Mouse (Mus musculus): ENCODE results near the gene Rasgef1a. TPM values are rescaled to one million over a fixed set of nuclear protein-coding genes. Genes with fewer than 3 reads are reported as not detected.
A peak's percentile ranks its signal among the peaks of the same experiment; 100 is the strongest.

Gene Rasgef1a
- polyA plus RNA-seq, 1 experiment from 2014 or later, result 1.4 TPM

DNA sequence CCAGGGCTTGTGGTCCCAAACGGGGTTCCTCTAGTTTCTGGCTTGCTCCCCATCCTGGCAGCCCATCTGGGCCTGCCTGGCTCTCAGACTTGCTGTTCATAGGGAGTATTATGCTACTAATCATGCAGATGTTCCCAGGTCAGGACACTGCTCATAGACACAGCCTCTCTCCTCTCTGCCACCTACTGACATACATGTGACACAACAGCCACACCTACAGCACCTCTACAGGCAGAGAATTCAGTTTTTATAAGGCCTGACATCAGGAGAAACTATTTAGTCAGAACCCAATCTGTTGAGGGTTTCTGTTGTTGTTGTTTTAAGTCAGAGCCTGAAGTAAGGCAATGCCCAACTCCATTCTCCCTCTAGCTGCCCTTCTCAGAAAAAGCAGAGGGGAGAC lies 100.6 kb downstream of the Rasgef1a start:
- 60% methylated on average over 1 of the region's 1 CpGs for WGBS

DNA sequence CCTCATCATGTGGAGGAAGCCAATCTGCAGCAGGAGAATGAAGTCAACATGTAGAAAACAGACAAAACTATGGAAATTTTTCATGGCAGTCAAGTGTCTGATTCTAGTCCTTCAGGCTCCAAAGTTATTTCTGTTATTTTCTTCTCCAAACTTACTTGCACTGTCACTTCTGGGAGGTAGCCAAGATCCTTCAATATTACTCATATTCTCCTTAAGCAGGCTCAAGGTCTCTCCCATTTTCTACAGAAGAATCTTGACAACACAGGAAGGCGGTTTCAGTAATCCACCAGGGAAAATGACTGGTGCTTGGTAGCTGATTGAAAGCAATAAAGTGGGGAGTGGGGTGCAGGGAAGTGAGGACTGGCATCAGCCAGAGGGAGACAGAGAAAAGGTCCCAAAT lies 111.5 kb downstream of the Rasgef1a start:
- Histone ChIP-seq H3K9me3 (no peaks in the 10 kb centered on the region), H3K4me1 (replicated peaks) (no peaks in the 10 kb centered on the region), H3K36me3 (peaks cover 19% of the 10 kb centered on the region), H3K27ac (no peak overlapping the region), H3K27me3 (no peaks in the 10 kb centered on the region), H3K4me2 (replicated peaks) (no peak overlapping the region), H3K4me3 (replicated peaks) (no peak overlapping the region), H3K9ac (replicated peaks) (no peak overlapping the region)
- 88% methylated on average over 1 of the region's 1 CpGs for WGBS
- no peak for ATAC-seq

More for the DNA sequence above, 100.6 kb downstream of the Rasgef1a start:
- no peak overlapping the region for H3K4me2 ChIP-seq (replicated peaks)
- H3K27ac ChIP-seq, result no peak overlapping the region
- H3K36me3 ChIP-seq, result peaks cover 19% of the 10 kb centered on the region
- H3K9ac ChIP-seq (replicated peaks), result no peak overlapping the region
- H3K4me3 ChIP-seq (replicated peaks), result no peak overlapping the region
- H3K27me3 ChIP-seq, result no peaks in the 10 kb centered on the region
- no peak for ATAC-seq
- H3K4me1 ChIP-seq (replicated peaks), result no peaks in the 10 kb centered on the region
- H3K9me3 ChIP-seq, result no peaks in the 10 kb centered on the region

DNA sequence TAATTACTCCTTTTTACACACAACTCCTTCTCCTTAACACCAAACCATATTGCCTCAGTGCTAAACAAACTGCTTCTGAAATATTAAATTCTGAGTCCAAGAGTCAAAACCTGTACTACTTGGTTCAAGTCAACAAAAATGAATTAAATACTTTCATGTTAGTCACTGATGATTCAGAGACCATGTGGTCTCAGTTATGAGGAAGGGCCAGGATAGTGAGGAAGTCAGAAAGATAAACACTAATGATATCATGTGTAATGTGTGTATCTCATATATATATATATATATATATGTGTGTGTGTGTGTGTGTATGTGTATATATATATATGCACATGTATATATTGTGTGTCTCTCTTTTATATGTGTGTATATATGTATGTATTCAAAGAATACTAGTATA lies 115.3 kb downstream of the Rasgef1a start:
- Histone ChIP-seq H3K36me3 (peaks cover 19% of the 10 kb centered on the region), H3K27ac (no peak overlapping the region), H3K27me3 (no peaks in the 10 kb centered on the region), H3K4me3 (replicated peaks) (no peak overlapping the region), H3K9ac (replicated peaks) (no peak overlapping the region), H3K4me2 (replicated peaks) (no peak overlapping the region), H3K4me1 (replicated peaks) (no peaks in the 10 kb centered on the region), H3K9me3 (no peaks in the 10 kb centered on the region)
- no peak for ATAC-seq

GRCm38 (mm10) chr6:118127198-118127597 lies 116.0 kb downstream of the Rasgef1a start:
- H3K27ac ChIP-seq, result no peak overlapping the region
- H3K4me2 ChIP-seq (replicated peaks), result no peak overlapping the region
- no peaks in the 10 kb centered on the region for H3K4me1 ChIP-seq (replicated peaks)
- no peaks in the 10 kb centered on the region for H3K9me3 ChIP-seq
- no peak overlapping the region for H3K9ac ChIP-seq (replicated peaks)
- H3K27me3 ChIP-seq, result no peaks in the 10 kb centered on the region
- H3K36me3 ChIP-seq, result peaks cover 17% of the 10 kb centered on the region
- no peak overlapping the region for H3K4me3 ChIP-seq (replicated peaks)
- ATAC-seq, result no peak
- 79% methylated on average over 7 of the region's 7 CpGs for WGBS

DNA sequence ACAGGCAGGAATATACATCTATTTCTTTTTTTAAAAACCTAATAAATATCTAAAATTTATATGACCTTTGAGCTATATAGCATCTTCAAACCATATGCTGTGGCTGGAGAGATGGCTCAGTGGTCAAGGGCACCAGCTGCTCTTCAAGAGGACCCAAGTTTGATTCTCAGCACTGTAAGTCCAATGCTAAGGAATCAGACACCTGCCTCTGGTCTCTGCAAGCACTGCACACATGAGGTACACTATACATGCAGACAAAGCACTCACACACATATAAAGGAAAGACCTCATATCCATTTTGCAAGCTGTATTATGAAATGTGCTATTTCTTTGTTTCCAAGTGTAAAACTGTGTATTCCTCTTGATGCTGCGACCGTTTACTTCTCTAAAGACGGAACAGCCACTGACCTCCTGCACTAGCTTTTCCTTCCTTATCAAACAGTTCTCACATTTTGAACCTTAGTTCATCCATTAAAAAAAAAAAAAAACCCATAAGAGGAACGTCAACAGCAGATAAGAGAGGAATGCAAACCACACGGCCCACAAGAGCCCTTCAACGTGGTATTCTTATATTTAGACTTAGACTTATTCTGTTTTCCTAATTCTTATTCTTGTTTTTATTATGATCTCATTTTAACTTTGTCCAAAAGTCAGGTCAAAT lies 116.7 kb downstream of the Rasgef1a start:
- 89% methylated on average over 6 of the region's 6 CpGs for WGBS
- Histone ChIP-seq H3K27me3 (no peaks in the 10 kb centered on the region), H3K4me2 (replicated peaks) (no peak overlapping the region), H3K4me1 (replicated peaks) (no peaks in the 10 kb centered on the region), H3K36me3 (peaks cover 12% of the 10 kb centered on the region; the same call in 1 of the 2 replicates), H3K9ac (replicated peaks) (no peak overlapping the region), H3K4me3 (replicated peaks) (no peak overlapping the region), H3K27ac (no peak overlapping the region), H3K9me3 (no peaks in the 10 kb centered on the region)
- no peak for ATAC-seq

GRCm38 (mm10) chr6:118130022-118130421 lies 118.8 kb downstream of the Rasgef1a start:
- no peaks in the 10 kb centered on the region for H3K27me3 ChIP-seq
- H3K4me2 ChIP-seq (replicated peaks), result no peak overlapping the region
- no peak overlapping the region for H3K9ac ChIP-seq (replicated peaks)
- H3K4me1 ChIP-seq (replicated peaks), result no peaks in the 10 kb centered on the region
- no peak overlapping the region for H3K4me3 ChIP-seq (replicated peaks)
- 76% methylated on average over 2 of the region's 2 CpGs for WGBS
- no peak overlapping the region for H3K27ac ChIP-seq
- H3K36me3 ChIP-seq, result no peaks in the 10 kb centered on the region
- no peak for ATAC-seq
- H3K9me3 ChIP-seq, result no peaks in the 10 kb centered on the region

- Histone ChIP-seq H3K36me3 (no peaks in the 10 kb centered on the region), H3K27ac (no peak overlapping the region), H3K9ac (replicated peaks) (no peak overlapping the region), H3K9me3 (no peaks in the 10 kb centered on the region), H3K4me3 (replicated peaks) (no peak overlapping the region), H3K4me1 (replicated peaks) (peaks cover 6% of the 10 kb centered on the region), H3K4me2 (replicated peaks) (no peak overlapping the region), H3K27me3 (no peaks in the 10 kb centered on the region)
- ATAC-seq, result no peak
- 84% methylated on average over 1 of the region's 1 CpGs for WGBS
Observed at GRCm38 (mm10) chr6:118134461-118134860, 123.2 kb downstream of the Rasgef1a start.

DNA sequence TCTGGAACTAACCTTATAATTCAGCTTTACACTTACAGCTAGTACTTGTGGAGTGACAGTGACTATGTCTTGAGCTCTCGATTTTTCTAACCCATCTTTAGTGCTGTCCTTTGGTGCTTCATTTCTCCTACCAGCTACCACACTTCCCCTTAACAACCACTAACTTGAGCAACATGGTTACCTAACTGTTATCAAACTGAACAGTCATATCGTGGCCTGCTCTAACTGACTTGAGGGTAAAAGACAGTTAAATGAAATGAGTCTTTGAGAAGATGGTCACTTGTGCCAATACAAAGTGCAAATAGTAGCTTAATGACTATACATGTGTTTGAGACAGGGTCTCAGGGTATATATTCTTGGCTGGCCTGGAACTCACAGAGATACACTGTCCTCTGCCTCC lies 125.9 kb downstream of the Rasgef1a start:
- Histone ChIP-seq H3K4me2 (replicated peaks) (no peak overlapping the region), H3K27me3 (no peaks in the 10 kb centered on the region), H3K9me3 (no peaks in the 10 kb centered on the region), H3K4me3 (replicated peaks) (no peak overlapping the region), H3K9ac (replicated peaks) (no peak overlapping the region), H3K27ac (no peak overlapping the region), H3K36me3 (no peaks in the 10 kb centered on the region), H3K4me1 (replicated peaks) (peaks cover 6% of the 10 kb centered on the region)
- ATAC-seq, result no peak
- 86% methylated on average over 2 of the region's 2 CpGs for WGBS

- peak within 1 kb of the TSS; percentile 49 for H3K27ac ChIP-seq
- no peaks in the 10 kb centered on the region for H3K9me3 ChIP-seq
- H3K4me1 ChIP-seq (replicated peaks), result peaks cover 6% of the 10 kb centered on the region
- peak; percentile 97 for ATAC-seq
- peak within 1 kb of the TSS; percentile 72 for H3K4me2 ChIP-seq (replicated peaks)
- WGBS, result 7% methylated on average over 62 of the region's 66 CpGs
- H3K9ac ChIP-seq (replicated peaks), result peak within 1 kb of the TSS; percentile 76
- H3K36me3 ChIP-seq, result no peaks in the 10 kb centered on the region
- peak within 1 kb of the TSS; percentile 75 for H3K4me3 ChIP-seq (replicated peaks)
- no peaks in the 10 kb centered on the region for H3K27me3 ChIP-seq
Observed at GRCm38 (mm10) chr6:118138731-118139709, 127.8 kb downstream of the Rasgef1a start, which contains the start of gene Csgalnact2. TSS of gene Csgalnact2 (minus strand) at chr6:118139140.

- no peaks in the 10 kb centered on the region for H3K27me3 ChIP-seq
- WGBS, result 91% methylated on average over 6 of the region's 6 CpGs
- no peak overlapping the region for H3K9ac ChIP-seq (replicated peaks)
- no peaks in the 10 kb centered on the region for H3K36me3 ChIP-seq
- H3K4me1 ChIP-seq (replicated peaks), result peaks cover 6% of the 10 kb centered on the region
- H3K27ac ChIP-seq, result no peak overlapping the region
- H3K4me2 ChIP-seq (replicated peaks), result no peak overlapping the region
- ATAC-seq, result no peak
- no peaks in the 10 kb centered on the region for H3K9me3 ChIP-seq
- no peak overlapping the region for H3K4me3 ChIP-seq (replicated peaks)
Observed at GRCm38 (mm10) chr6:118140961-118141360, 129.7 kb downstream of the Rasgef1a start.
